Mouse (Mus musculus) kidney, postnatal 0 days (tissue): ENCODE measurements around the gene Nacc2. TPM values are rescaled to one million over a fixed set of nuclear protein-coding genes. Genes with fewer than 3 reads are reported as not detected.

Experiments
- ATAC-seq: fragments of 200-750 bp; cut with Nextera tagmentation; replicated peaks from 2 replicates; pipeline ENCODE4 v1.8.0; 2017; ENCODE audit warnings: low read depth, moderate number of reproducible peaks, moderate TSS enrichment, moderate library complexity; ENCODE audit not compliant: low FRiP score
- DNase-seq: peaks from one replicate; pipeline ENCODE4 v3.0.0-alpha.2; 2016; ENCODE audit warnings: low spot score
- H3K27ac ChIP-seq: fragments of 300-500 bp; sonication (generic); 2 replicates; pipeline ENCODE4 v1.5.1; 2014; ENCODE audit warnings: mild to moderate bottlenecking
- H3K27me3 ChIP-seq: fragments of 300-500 bp; sonication (generic); 2 replicates; pipeline ENCODE4 v1.6.1; 2014; ENCODE audit warnings: low read length, mixed read lengths; ENCODE audit not compliant: insufficient read depth
- H3K36me3 ChIP-seq: fragments of 300-500 bp; sonication (generic); 2 replicates; pipeline ENCODE4 v1.6.1; 2014; ENCODE audit warnings: low read length, mixed read lengths; ENCODE audit not compliant: insufficient read depth
- H3K4me1 ChIP-seq: fragments of 300-500 bp; sonication (generic); replicated peaks from 2 replicates; pipeline ENCODE4 v1.6.1; 2014; ENCODE audit warnings: antibody characterized with exemption, low read length, mixed read lengths; ENCODE audit not compliant: insufficient read depth
- H3K4me2 ChIP-seq: fragments of 300-500 bp; sonication (generic); 2 replicates; pipeline ENCODE4 v1.6.1; 2014; ENCODE audit warnings: mild to moderate bottlenecking, low read length, moderate library complexity, mixed read lengths
- H3K4me3 ChIP-seq: fragments of 300-500 bp; sonication (generic); replicated peaks from 2 replicates; pipeline ENCODE4 v1.5.1; 2014; ENCODE audit warnings: low read depth, low read length
- H3K9ac ChIP-seq: fragments of 300-500 bp; sonication (generic); 2 replicates; pipeline ENCODE4 v1.6.1; 2014; ENCODE audit warnings: low read depth, low read length
- H3K9me3 ChIP-seq: fragments of 300-500 bp; sonication (generic); replicated peaks from 2 replicates; pipeline ENCODE4 v1.6.1; 2016; ENCODE audit warnings: low read length, inconsistent platforms, mixed read lengths
- CTCF ChIP-seq: IDR thresholded peaks from 2 replicates; pipeline ENCODE4 v1.5.1; 2016; ENCODE audit warnings: antibody characterized with exemption, low read depth, mild to moderate bottlenecking, moderate library complexity
- WGBS: fragments of 180-500 bp; shearing (Covaris S2); extraction: QIAGEN DNeasy Blood & Tissue Kit; methylation state at CpG from one replicate; pipeline ENCODE4 v1.1.7; 2014; 5-methylcytosine and 5-hydroxymethylcytosine counted together
- polyA plus RNA-seq: library from polyadenylated mRNA; unstranded; fragments of >200 nt; fragmentation: Nextera tagmentation; extraction: Ambion mirVana; gene quantifications from 2 replicates; pipeline ENCODE4 v1.2.1, GENCODE M21; 2015

The Nacc2 gene
- 11.3 and 12.2 TPM in 2 replicates for polyA plus RNA-seq

DNA sequence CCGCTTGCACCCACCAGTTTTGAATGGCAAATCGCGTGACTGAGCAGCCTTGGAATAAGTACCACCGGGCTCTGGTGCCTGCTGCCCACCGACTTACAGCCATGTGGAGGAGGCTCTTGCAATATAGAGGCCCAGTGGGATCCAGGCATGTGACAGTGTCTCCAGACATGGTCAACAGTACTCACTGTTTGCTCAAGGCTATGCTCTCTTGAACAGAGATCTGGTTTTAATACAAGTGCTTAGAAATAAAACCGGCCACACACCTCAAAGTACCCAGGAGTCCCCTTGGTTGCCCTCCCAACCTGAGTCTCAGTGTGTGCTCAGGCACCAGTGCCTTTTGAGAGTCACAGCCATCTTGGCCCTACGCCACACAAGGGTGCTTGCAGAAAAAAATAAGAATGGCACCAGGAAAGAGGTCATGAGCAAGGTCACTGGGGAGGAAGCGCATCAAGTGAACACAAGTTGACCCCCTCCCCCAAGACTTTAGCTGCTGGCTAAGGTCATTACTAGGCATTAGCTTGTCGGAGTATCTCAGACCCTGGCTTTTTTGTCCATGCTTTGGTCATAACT lies at the start of gene Nacc2:
TSS of gene Nacc2 (minus strand) at position 142 of the 570 bp plus-strand sequence.
- DNase-seq (peak; percentile 7), ATAC-seq (no peak)
- Histone ChIP-seq H3K27me3 (0 out of 2 replicates have a peak, but pooled peaks cover 3% of the 10 kb centered on the region), H3K9ac (peak within 1 kb of the TSS; percentile 74), H3K9me3 (no peaks in the 10 kb centered on the region), H3K27ac (peak within 1 kb of the TSS; percentile 75), H3K36me3 (no peaks in the 10 kb centered on the region), H3K4me2 (peak within 1 kb of the TSS; percentile 98), H3K4me3 (peak within 1 kb of the TSS; percentile 76), H3K4me1 (peaks cover 25% of the 10 kb centered on the region)
- 16% methylated on average over 9 of the region's 9 CpGs for WGBS
- no peak for TF ChIP-seq CTCF

DNA sequence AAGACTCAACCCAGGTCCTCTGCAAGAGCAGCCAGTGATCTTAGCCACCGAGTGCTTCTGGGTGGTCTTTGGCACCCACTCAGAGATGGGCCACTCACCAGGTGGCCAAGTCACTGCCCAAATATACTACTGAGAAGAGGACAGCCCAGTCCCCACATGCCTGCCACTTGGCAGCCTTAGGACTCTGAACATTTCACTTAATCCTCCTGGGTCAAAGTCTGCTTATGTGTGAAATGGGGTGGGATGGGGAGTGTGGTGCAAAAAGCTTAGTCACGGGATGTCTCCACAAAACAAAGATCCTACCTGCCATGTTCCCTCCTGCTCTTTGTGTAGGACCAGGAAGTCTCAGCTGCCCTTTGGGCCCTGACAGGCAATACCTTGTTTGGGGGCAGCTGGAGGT lies 49.1 kb upstream of the Nacc2 start:
- TF ChIP-seq CTCF = no peak
- DNase-seq = no peak
- Histone ChIP-seq H3K9me3 (no peaks in the 10 kb centered on the region), H3K27me3 (no peaks in the 10 kb centered on the region), H3K4me1 (no peaks in the 10 kb centered on the region), H3K4me3 (no peak overlapping the region), H3K27ac (no peak overlapping the region), H3K4me2 (no peak overlapping the region), H3K36me3 (no peaks in the 10 kb centered on the region), H3K9ac (no peak overlapping the region)
- WGBS = 76% methylated on average over 2 of the region's 2 CpGs
- ATAC-seq = no peak

GRCm38 (mm10) chr2:26170376-26170775 lies 47.4 kb upstream of the Nacc2 start:
- Histone ChIP-seq H3K27me3 (no peaks in the 10 kb centered on the region), H3K9ac (no peak overlapping the region), H3K36me3 (no peaks in the 10 kb centered on the region), H3K9me3 (no peaks in the 10 kb centered on the region), H3K4me1 (no peaks in the 10 kb centered on the region), H3K27ac (no peak overlapping the region), H3K4me3 (no peak overlapping the region), H3K4me2 (no peak overlapping the region)
- no peak for DNase-seq
- WGBS = 64% methylated on average over 2 of the region's 2 CpGs
- TF ChIP-seq CTCF = no peak
- no peak for ATAC-seq

- 16% methylated on average over 11 of the region's 11 CpGs for WGBS
- Histone ChIP-seq H3K27ac (no peak overlapping the region), H3K36me3 (no peaks in the 10 kb centered on the region), H3K4me1 (no peaks in the 10 kb centered on the region), H3K4me2 (no peak overlapping the region), H3K9me3 (no peaks in the 10 kb centered on the region), H3K9ac (no peak overlapping the region), H3K4me3 (no peak overlapping the region), H3K27me3 (no peaks in the 10 kb centered on the region)
- DNase-seq = peak; percentile 76
- TF ChIP-seq CTCF = no peak
- peak; percentile 49; the same call in 1 of the 2 replicates for ATAC-seq
Measured at GRCm38 (mm10) chr2:26168843-26169579, 46.0 kb upstream of the Nacc2 start.

DNA sequence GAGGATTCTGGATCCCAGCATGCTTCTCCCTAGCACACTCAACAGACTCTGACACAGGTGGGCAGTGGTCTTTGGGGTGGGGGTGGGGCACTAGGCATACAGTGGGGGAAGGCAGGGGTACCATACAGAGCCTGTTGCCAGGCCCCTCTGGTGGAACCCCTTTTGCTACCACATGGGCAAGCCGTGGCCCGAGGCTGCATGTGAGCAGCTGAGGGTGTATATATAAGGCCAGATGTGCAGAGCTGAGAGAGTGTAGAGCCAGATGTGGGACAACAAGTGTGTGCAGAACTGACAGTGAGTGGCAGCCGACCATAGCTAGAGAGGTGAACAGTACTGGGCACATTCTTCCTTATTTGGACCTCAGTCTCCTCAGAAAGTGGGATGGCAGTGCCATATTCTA lies 43.9 kb upstream of the Nacc2 start:
- WGBS = 79% methylated on average over 3 of the region's 3 CpGs
- Histone ChIP-seq H3K4me1 (no peaks in the 10 kb centered on the region), H3K9me3 (no peaks in the 10 kb centered on the region), H3K36me3 (no peaks in the 10 kb centered on the region), H3K27ac (no peak overlapping the region), H3K4me2 (no peak overlapping the region), H3K4me3 (no peak overlapping the region), H3K9ac (no peak overlapping the region), H3K27me3 (no peaks in the 10 kb centered on the region)
- ATAC-seq = no peak
- no peak for DNase-seq
- TF ChIP-seq CTCF = no peak

DNA sequence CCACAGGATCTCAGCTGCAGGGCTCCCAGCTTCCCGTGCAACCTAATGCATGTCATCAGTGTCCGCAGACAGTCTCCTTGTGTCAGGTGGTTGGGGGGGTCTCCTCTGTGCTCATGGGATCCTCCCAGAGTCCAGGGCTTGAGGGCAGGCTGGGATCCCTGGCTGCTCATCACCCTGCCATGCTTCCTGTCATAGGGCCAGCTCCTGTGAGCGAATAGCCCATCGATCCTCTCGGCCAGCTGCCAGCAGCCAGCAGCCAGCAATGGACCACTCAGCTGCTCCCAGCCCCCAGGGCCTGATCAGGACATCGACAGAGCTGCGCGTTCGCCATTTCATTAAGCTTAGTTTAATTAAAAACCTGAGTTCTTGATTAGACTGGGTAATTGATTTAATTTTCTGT lies 35.0 kb upstream of the Nacc2 start:
- no peak overlapping the region for H3K4me2 ChIP-seq
- no peak overlapping the region for H3K4me3 ChIP-seq
- no peak for TF ChIP-seq CTCF
- DNase-seq (no peak), ATAC-seq (no peak)
- H3K27ac ChIP-seq = no peak overlapping the region
- H3K36me3 ChIP-seq = no peaks in the 10 kb centered on the region
- H3K9ac ChIP-seq = no peak overlapping the region
- no peaks in the 10 kb centered on the region for H3K4me1 ChIP-seq
- 87% methylated on average over 9 of the region's 9 CpGs for WGBS
- no peaks in the 10 kb centered on the region for H3K27me3 ChIP-seq
- H3K9me3 ChIP-seq = no peaks in the 10 kb centered on the region
